Mouse (Mus musculus): ENCODE data around the gene Mrps23.

GRCm38 (mm10) chr11:88169531-88170040 is 34.6 kb upstream of the Mrps23 start:
- no peak for TF ChIP-seq GATA1 (IDR thresholded peaks at IDR 0.05; ENCODE audit: borderline replicate concordance, low read length)
- TF ChIP-seq FLI1 (IDR thresholded peaks at IDR 0.05; ENCODE audit: low read length), result no peak
